Mouse (Mus musculus): ENCODE measurements around the gene Macf1. TPM values are rescaled to one million over a fixed set of nuclear protein-coding genes. Genes with fewer than 3 reads are reported as not detected.
A peak's percentile ranks its signal among the peaks of the same experiment; 100 is the strongest.
"Not testable (repeated sequence)": the region's sequence is repeated elsewhere in the genome, so short reads cannot be mapped to it uniquely, and the experiment has no call there.

Macf1 gene
- polyA plus RNA-seq, 1 experiment from 2014 or later = 114 TPM

- DNase-seq (ENCODE audit: low spot score) (no peak), ATAC-seq (ENCODE audit: low FRiP score) (no peak)
- H3K27ac ChIP-seq (ENCODE audit: low read depth, low read length) = no peak overlapping the region
- H3K9ac ChIP-seq (ENCODE audit: low read depth, low read length) = no peak overlapping the region
- H3K36me3 ChIP-seq (ENCODE audit: control insufficient read depth, insufficient read depth, low read length) = no peaks in the 10 kb centered on the region
- H3K4me3 ChIP-seq (ENCODE audit: low read depth, low read length) = no peak overlapping the region
- H3K27me3 ChIP-seq (ENCODE audit: control insufficient read depth, insufficient read depth, low read length) = no peaks in the 10 kb centered on the region
- H3K9me3 ChIP-seq (ENCODE audit: control insufficient read depth, low read length) = no peaks in the 10 kb centered on the region
- H3K4me1 ChIP-seq (replicated peaks; ENCODE audit: control insufficient read depth, insufficient read depth, low read length) = no peaks in the 10 kb centered on the region
- H3K4me2 ChIP-seq (replicated peaks; ENCODE audit: low read depth, low read length) = no peak overlapping the region
These were observed 140.5 kb downstream of the Macf1 start for GRCm38 (mm10) chr4:123543691-123544090.

- WGBS = 61% methylated on average over 1 of the region's 1 CpGs
- Histone ChIP-seq H3K27ac (ENCODE audit: low read depth, low read length) (no peak overlapping the region), H3K4me2 (replicated peaks; ENCODE audit: low read depth, low read length) (no peak overlapping the region), H3K36me3 (ENCODE audit: control insufficient read depth, insufficient read depth, low read length) (no peaks in the 10 kb centered on the region), H3K4me1 (replicated peaks; ENCODE audit: control insufficient read depth, insufficient read depth, low read length) (no peaks in the 10 kb centered on the region), H3K9ac (ENCODE audit: low read depth, low read length) (no peak overlapping the region), H3K4me3 (ENCODE audit: low read depth, low read length) (no peak overlapping the region), H3K9me3 (ENCODE audit: control insufficient read depth, low read length) (no peaks in the 10 kb centered on the region), H3K27me3 (ENCODE audit: control insufficient read depth, insufficient read depth, low read length) (no peaks in the 10 kb centered on the region)
- ATAC-seq (ENCODE audit: low FRiP score) (no peak), DNase-seq (ENCODE audit: low spot score) (peak; percentile 59)
These were observed 148.9 kb downstream of the Macf1 start for GRCm38 (mm10) chr4:123535271-123535670.

GRCm38 (mm10) chr4:123532001-123532400, 152.2 kb downstream of the Macf1 start:
- Histone ChIP-seq H3K9me3 (ENCODE audit: control insufficient read depth, low read length) (no peaks in the 10 kb centered on the region), H3K27me3 (ENCODE audit: control insufficient read depth, insufficient read depth, low read length) (no peaks in the 10 kb centered on the region), H3K4me1 (replicated peaks; ENCODE audit: control insufficient read depth, insufficient read depth, low read length) (peaks cover 3% of the 10 kb centered on the region; the same call in 1 of the 2 replicates), H3K4me2 (replicated peaks; ENCODE audit: low read depth, low read length) (no peak overlapping the region), H3K27ac (ENCODE audit: low read depth, low read length) (no peak overlapping the region), H3K9ac (ENCODE audit: low read depth, low read length) (no peak overlapping the region), H3K36me3 (ENCODE audit: control insufficient read depth, insufficient read depth, low read length) (no peaks in the 10 kb centered on the region), H3K4me3 (ENCODE audit: low read depth, low read length) (no peak overlapping the region)
- DNase-seq (ENCODE audit: low spot score) (no peak), ATAC-seq (ENCODE audit: low FRiP score) (no peak)
- 44% methylated on average over 3 of the region's 3 CpGs for WGBS

GRCm38 (mm10) chr4:123530976-123531375, 153.2 kb downstream of the Macf1 start:
- Histone ChIP-seq H3K4me3 (ENCODE audit: low read depth, low read length) (no peak overlapping the region), H3K27ac (ENCODE audit: low read depth, low read length) (no peak overlapping the region), H3K4me1 (replicated peaks; ENCODE audit: control insufficient read depth, insufficient read depth, low read length) (peaks cover 3% of the 10 kb centered on the region; the same call in 1 of the 2 replicates), H3K9me3 (ENCODE audit: control insufficient read depth, low read length) (no peaks in the 10 kb centered on the region), H3K36me3 (ENCODE audit: control insufficient read depth, insufficient read depth, low read length) (no peaks in the 10 kb centered on the region), H3K4me2 (replicated peaks; ENCODE audit: low read depth, low read length) (no peak overlapping the region), H3K27me3 (ENCODE audit: control insufficient read depth, insufficient read depth, low read length) (no peaks in the 10 kb centered on the region), H3K9ac (ENCODE audit: low read depth, low read length) (no peak overlapping the region)
- WGBS = 90% methylated on average over 6 of the region's 6 CpGs
- no peak for DNase-seq (ENCODE audit: low spot score)
- ATAC-seq (ENCODE audit: low FRiP score) = no peak

GRCm38 (mm10) chr4:123529230-123529629, 154.9 kb downstream of the Macf1 start:
- no peak overlapping the region for H3K27ac ChIP-seq (ENCODE audit: low read depth, low read length)
- peak; percentile 62 for DNase-seq (ENCODE audit: low spot score)
- H3K4me1 ChIP-seq (replicated peaks; ENCODE audit: control insufficient read depth, insufficient read depth, low read length) = peaks cover 3% of the 10 kb centered on the region; the same call in 1 of the 2 replicates
- ATAC-seq (ENCODE audit: low FRiP score) = no peak
- no peaks in the 10 kb centered on the region for H3K27me3 ChIP-seq (ENCODE audit: control insufficient read depth, insufficient read depth, low read length)
- no peak overlapping the region for H3K9ac ChIP-seq (ENCODE audit: low read depth, low read length)
- no peak overlapping the region for H3K4me2 ChIP-seq (replicated peaks; ENCODE audit: low read depth, low read length)
- no peaks in the 10 kb centered on the region for H3K9me3 ChIP-seq (ENCODE audit: control insufficient read depth, low read length)
- 50% methylated on average over 6 of the region's 6 CpGs for WGBS
- H3K4me3 ChIP-seq (ENCODE audit: low read depth, low read length) = no peak overlapping the region
- no peaks in the 10 kb centered on the region for H3K36me3 ChIP-seq (ENCODE audit: control insufficient read depth, insufficient read depth, low read length)

GRCm38 (mm10) chr4:123527607-123528010, 156.6 kb downstream of the Macf1 start:
- peak overlapping the region; percentile 59 for H3K27ac ChIP-seq (ENCODE audit: low read depth, low read length)
- no peaks in the 10 kb centered on the region for H3K27me3 ChIP-seq (ENCODE audit: control insufficient read depth, insufficient read depth, low read length)
- no peak overlapping the region for H3K4me3 ChIP-seq (ENCODE audit: low read depth, low read length)
- H3K4me2 ChIP-seq (replicated peaks; ENCODE audit: low read depth, low read length) = peak overlapping the region; percentile 21
- peak overlapping the region; percentile 23; the same call in 1 of the 2 replicates for H3K9ac ChIP-seq (ENCODE audit: low read depth, low read length)
- DNase-seq (ENCODE audit: low spot score) (peak; percentile 37), ATAC-seq (ENCODE audit: low FRiP score) (no peak)
- peaks cover 3% of the 10 kb centered on the region; the same call in 1 of the 2 replicates for H3K4me1 ChIP-seq (replicated peaks; ENCODE audit: control insufficient read depth, insufficient read depth, low read length)
- H3K9me3 ChIP-seq (ENCODE audit: control insufficient read depth, low read length) = no peaks in the 10 kb centered on the region
- no peaks in the 10 kb centered on the region for H3K36me3 ChIP-seq (ENCODE audit: control insufficient read depth, insufficient read depth, low read length)
- WGBS = 4% methylated on average over 8 of the region's 8 CpGs

- Histone ChIP-seq H3K9ac (ENCODE audit: low read depth, low read length) (peak overlapping the region; percentile 23; the same call in 1 of the 2 replicates), H3K4me2 (replicated peaks; ENCODE audit: low read depth, low read length) (peak overlapping the region; percentile 21; the same call in 1 of the 2 replicates), H3K27me3 (ENCODE audit: control insufficient read depth, insufficient read depth, low read length) (no peaks in the 10 kb centered on the region), H3K4me1 (replicated peaks; ENCODE audit: control insufficient read depth, insufficient read depth, low read length) (peaks cover 3% of the 10 kb centered on the region; the same call in 1 of the 2 replicates), H3K9me3 (ENCODE audit: control insufficient read depth, low read length) (no peaks in the 10 kb centered on the region), H3K27ac (ENCODE audit: low read depth, low read length) (peak overlapping the region; percentile 59), H3K36me3 (ENCODE audit: control insufficient read depth, insufficient read depth, low read length) (no peaks in the 10 kb centered on the region), H3K4me3 (ENCODE audit: low read depth, low read length) (peak overlapping the region; percentile 6; the same call in 1 of the 2 replicates)
- 44% methylated on average over 10 of the region's 10 CpGs for WGBS
- peak; percentile 18 for DNase-seq (ENCODE audit: low spot score)
- no peak for ATAC-seq (ENCODE audit: low FRiP score)
These were observed 157.3 kb downstream of the Macf1 start for GRCm38 (mm10) chr4:123526779-123527280.

GRCm38 (mm10) chr4:123524746-123525145, 159.4 kb downstream of the Macf1 start:
- 88% methylated on average over 5 of the region's 5 CpGs for WGBS
- DNase-seq (ENCODE audit: low spot score) (no peak), ATAC-seq (ENCODE audit: low FRiP score) (no peak)
- no peak overlapping the region for H3K4me3 ChIP-seq (ENCODE audit: low read depth, low read length)
- H3K4me1 ChIP-seq (replicated peaks; ENCODE audit: control insufficient read depth, insufficient read depth, low read length) = peaks cover 3% of the 10 kb centered on the region; the same call in 1 of the 2 replicates
- no peaks in the 10 kb centered on the region for H3K36me3 ChIP-seq (ENCODE audit: control insufficient read depth, insufficient read depth, low read length)
- H3K9me3 ChIP-seq (ENCODE audit: control insufficient read depth, low read length) = no peaks in the 10 kb centered on the region
- H3K9ac ChIP-seq (ENCODE audit: low read depth, low read length) = no peak overlapping the region
- H3K27me3 ChIP-seq (ENCODE audit: control insufficient read depth, insufficient read depth, low read length) = no peaks in the 10 kb centered on the region
- no peak overlapping the region for H3K4me2 ChIP-seq (replicated peaks; ENCODE audit: low read depth, low read length)
- peak overlapping the region; percentile 10; the same call in 1 of the 2 replicates for H3K27ac ChIP-seq (ENCODE audit: low read depth, low read length)

GRCm38 (mm10) chr4:123520123-123520522, 164.0 kb downstream of the Macf1 start:
- not testable (repeated sequence) for ATAC-seq (ENCODE audit: low FRiP score); H3K4me1 ChIP-seq (replicated peaks; ENCODE audit: control insufficient read depth, insufficient read depth, low read length); H3K4me3 ChIP-seq (ENCODE audit: low read depth, low read length); DNase-seq (ENCODE audit: low spot score); H3K4me2 ChIP-seq (replicated peaks; ENCODE audit: low read depth, low read length); H3K27me3 ChIP-seq (ENCODE audit: control insufficient read depth, insufficient read depth, low read length); H3K9ac ChIP-seq (ENCODE audit: low read depth, low read length); H3K36me3 ChIP-seq (ENCODE audit: control insufficient read depth, insufficient read depth, low read length); H3K9me3 ChIP-seq (ENCODE audit: control insufficient read depth, low read length); H3K27ac ChIP-seq (ENCODE audit: low read depth, low read length)
- 81% methylated on average over 5 of the region's 5 CpGs for WGBS
